Mouse (Mus musculus) stomach, embryonic 15.5 days (tissue): ENCODE measurements around the gene Nfkbie. TPM values are rescaled to one million over a fixed set of nuclear protein-coding genes. Genes with fewer than 3 reads are reported as not detected.

Source experiments
- ATAC-seq: fragments of 200-750 bp; cut with Nextera tagmentation; 2 replicates; pipeline ENCODE4 v1.8.0; 2017; ENCODE audit warnings: low read depth, moderate number of reproducible peaks, moderate TSS enrichment; ENCODE audit not compliant: insufficient read depth, low FRiP score
- H3K27ac ChIP-seq: fragments of 300-500 bp; sonication (generic); 2 replicates; pipeline ENCODE4 v1.5.1; 2015; ENCODE audit warnings: mild to moderate bottlenecking, inconsistent platforms
- H3K27me3 ChIP-seq: fragments of 300-500 bp; sonication (generic); replicated peaks from 2 replicates; pipeline ENCODE4 v1.6.1; 2015; ENCODE audit warnings: inconsistent platforms
- H3K36me3 ChIP-seq: fragments of 300-500 bp; sonication (generic); 2 replicates; pipeline ENCODE4 v1.6.1; 2015; ENCODE audit warnings: inconsistent platforms
- H3K4me1 ChIP-seq: fragments of 300-500 bp; sonication (generic); 2 replicates; pipeline ENCODE4 v1.6.1; 2015; ENCODE audit warnings: inconsistent platforms
- H3K4me2 ChIP-seq: fragments of 300-500 bp; sonication (generic); 2 replicates; pipeline ENCODE4 v1.6.1; 2015; ENCODE audit warnings: mild to moderate bottlenecking, inconsistent platforms
- H3K4me3 ChIP-seq: fragments of 300-500 bp; sonication (generic); replicated peaks from 2 replicates; pipeline ENCODE4 v1.5.1; 2015; ENCODE audit warnings: inconsistent platforms
- H3K9ac ChIP-seq: fragments of 300-500 bp; sonication (generic); 2 replicates; pipeline ENCODE4 v1.6.1; 2015; ENCODE audit warnings: inconsistent platforms
- H3K9me3 ChIP-seq: fragments of 300-500 bp; sonication (generic); 2 replicates; pipeline ENCODE4 v1.6.1; 2016; ENCODE audit warnings: inconsistent platforms
- WGBS: fragments of 180-500 bp; shearing (Covaris S2); methylation state at CpG from one replicate; pipeline ENCODE4 v1.1.7; 2015; 5-methylcytosine and 5-hydroxymethylcytosine counted together
- polyA plus RNA-seq: library from polyadenylated mRNA; unstranded; fragments of >200 nt; fragmentation: Nextera tagmentation; extraction: Ambion mirVana; gene quantifications from 2 replicates; pipeline ENCODE4 v1.2.1, GENCODE M21; 2015

Nfkbie gene
- polyA plus RNA-seq, 1 experiment from 2014 or later: 4.4 TPM

DNA sequence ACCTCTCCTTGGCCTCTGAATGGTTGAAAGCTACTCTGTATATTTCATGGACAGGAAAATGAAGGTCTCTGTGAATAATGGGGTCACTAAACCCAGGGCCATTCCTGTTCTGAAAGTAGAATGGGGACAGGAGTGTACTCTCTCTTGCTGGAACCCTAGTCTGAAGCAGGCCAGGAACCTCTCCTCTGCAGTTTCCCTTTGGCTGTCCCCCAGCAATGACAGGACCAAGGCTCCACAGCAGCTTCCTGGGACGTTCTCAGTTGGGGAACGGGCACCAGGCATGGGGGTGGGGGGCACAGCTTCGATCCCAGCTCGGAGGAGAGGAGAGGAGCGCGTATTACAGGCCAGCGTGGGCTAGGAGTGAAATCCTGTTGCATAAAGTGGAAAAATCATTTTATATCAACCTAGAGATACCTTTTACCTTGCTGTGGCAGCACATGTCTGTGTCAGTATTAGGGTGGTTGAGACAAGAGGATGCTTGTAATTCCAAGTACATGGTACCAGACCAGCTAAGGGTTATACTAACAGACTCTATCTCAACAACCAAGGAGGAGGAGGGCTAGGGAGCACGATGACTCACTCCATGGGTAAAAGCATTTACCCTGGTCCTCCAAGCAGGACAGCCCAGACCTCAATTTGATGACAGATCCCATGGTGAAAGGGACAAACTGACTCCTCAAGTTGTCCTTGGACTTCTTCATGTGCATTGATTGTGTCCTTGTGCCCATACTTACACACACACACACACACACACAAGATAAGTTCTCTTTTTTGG, 19.8 kb downstream of the Nfkbie start:
- H3K9ac ChIP-seq: no peak overlapping the region
- no peaks in the 10 kb centered on the region for H3K9me3 ChIP-seq
- H3K27ac ChIP-seq: peak overlapping the region; percentile 99
- peaks cover 26% of the 10 kb centered on the region for H3K4me1 ChIP-seq
- no peak overlapping the region for H3K4me3 ChIP-seq
- H3K4me2 ChIP-seq: peak overlapping the region; percentile 84; the same call in 1 of the 2 replicates
- WGBS: 84% methylated on average over 8 of the region's 8 CpGs
- no peaks in the 10 kb centered on the region for H3K27me3 ChIP-seq
- no peak for ATAC-seq
- peaks cover 15% of the 10 kb centered on the region for H3K36me3 ChIP-seq

DNA sequence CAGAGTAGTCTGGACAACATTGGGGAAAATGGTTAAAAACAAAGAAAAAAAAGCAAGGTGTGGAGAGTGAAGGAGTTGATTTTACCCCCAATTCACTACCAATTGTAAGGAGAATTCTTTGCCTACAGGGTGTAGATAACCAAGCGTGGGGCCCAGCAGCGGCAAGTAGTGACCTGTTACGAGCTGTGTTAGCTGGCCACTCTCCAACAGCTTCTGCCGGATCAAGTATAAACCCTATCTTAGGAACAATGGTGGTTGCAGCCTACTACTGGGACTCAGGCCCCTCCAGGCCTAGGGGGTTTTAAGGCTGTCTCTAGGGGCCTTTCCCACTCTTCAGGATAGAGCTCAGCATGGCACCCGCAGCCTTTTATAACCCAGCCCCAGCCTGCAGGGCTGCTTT, 22.7 kb downstream of the Nfkbie start:
- Histone ChIP-seq H3K9ac (no peak overlapping the region), H3K27ac (peak overlapping the region; percentile 83), H3K36me3 (no peaks in the 10 kb centered on the region), H3K4me2 (no peak overlapping the region), H3K4me1 (peaks cover 24% of the 10 kb centered on the region), H3K9me3 (no peaks in the 10 kb centered on the region), H3K27me3 (no peaks in the 10 kb centered on the region), H3K4me3 (no peak overlapping the region)
- WGBS: 53% methylated on average over 5 of the region's 5 CpGs
- no peak for ATAC-seq

DNA sequence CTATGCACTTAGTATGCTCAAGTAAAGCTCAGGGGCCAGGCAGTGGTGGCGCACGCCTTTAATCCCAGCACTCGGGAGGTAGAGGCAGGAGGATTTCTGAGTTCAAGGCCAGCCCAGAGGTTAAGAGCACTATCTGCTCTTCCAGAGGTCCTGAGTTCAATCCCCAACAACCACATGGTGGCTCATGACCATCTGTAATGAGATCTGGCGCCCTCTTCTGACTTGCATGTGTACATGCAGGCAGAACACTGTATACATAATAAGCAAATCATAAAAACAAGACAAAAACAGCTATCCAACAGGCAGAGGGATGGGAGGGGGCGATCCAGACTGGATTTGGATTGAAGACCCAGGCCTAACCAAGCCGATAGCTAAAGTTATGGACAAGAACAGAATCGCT, 23.3 kb downstream of the Nfkbie start:
- H3K4me3 ChIP-seq: no peak overlapping the region
- H3K27me3 ChIP-seq: no peaks in the 10 kb centered on the region
- ATAC-seq: no peak
- peak overlapping the region; percentile 83 for H3K27ac ChIP-seq
- H3K36me3 ChIP-seq: no peaks in the 10 kb centered on the region
- WGBS: 68% methylated on average over 7 of the region's 7 CpGs
- no peak overlapping the region for H3K9ac ChIP-seq
- H3K4me1 ChIP-seq: peaks cover 24% of the 10 kb centered on the region
- no peak overlapping the region for H3K4me2 ChIP-seq
- H3K9me3 ChIP-seq: no peaks in the 10 kb centered on the region

DNA sequence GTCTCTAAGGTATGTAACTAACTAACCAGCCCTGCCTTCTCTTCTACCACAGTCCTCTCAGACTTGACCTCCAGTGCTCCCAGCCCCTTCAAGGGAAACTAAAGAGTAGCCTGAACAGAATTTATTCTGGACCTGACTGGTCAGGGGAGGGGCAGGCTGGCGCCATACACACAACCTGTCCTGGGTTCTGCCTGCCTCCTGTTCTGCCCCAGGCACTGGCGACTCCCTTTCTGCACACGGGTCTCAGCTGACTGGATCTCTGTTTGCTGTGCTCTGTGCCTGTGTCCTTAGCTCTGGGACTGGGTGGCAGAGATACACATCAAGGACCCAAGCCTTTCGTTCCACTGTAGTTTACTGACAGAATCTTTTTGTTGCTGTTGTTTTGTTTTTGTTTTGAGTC, 24.1 kb downstream of the Nfkbie start:
- no peak overlapping the region for H3K27ac ChIP-seq
- H3K9ac ChIP-seq: no peak overlapping the region
- no peaks in the 10 kb centered on the region for H3K27me3 ChIP-seq
- no peak overlapping the region for H3K4me3 ChIP-seq
- H3K4me1 ChIP-seq: peaks cover 26% of the 10 kb centered on the region
- no peak for ATAC-seq
- H3K9me3 ChIP-seq: no peaks in the 10 kb centered on the region
- no peaks in the 10 kb centered on the region for H3K36me3 ChIP-seq
- no peak overlapping the region for H3K4me2 ChIP-seq
- WGBS: 78% methylated on average over 4 of the region's 4 CpGs

DNA sequence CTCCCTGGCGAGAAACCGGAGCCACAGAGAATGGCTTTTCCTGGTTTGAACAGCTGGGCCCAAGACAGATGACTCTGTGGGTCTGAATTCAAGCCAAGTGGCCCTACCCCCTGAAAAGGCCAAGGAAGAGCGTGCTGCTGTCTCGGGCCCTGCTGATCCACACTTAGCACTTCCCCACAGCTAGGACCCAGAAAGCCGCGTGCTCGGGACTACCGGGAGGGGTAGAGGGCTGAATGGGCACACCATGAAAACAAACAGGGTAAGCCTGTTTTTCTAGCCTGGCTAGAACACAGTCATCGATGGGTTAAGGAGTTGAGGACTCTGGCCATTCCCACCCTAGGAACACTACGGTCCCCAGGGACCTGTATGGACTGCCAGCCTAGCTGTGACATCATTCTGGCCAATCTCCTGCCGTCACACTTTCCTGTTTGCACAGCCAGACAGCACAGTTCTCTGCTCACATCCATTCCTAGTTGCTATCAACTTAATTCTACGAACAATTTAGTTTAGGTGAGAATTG, 25.5 kb downstream of the Nfkbie start:
- H3K4me1 ChIP-seq: peaks cover 33% of the 10 kb centered on the region
- H3K36me3 ChIP-seq: no peaks in the 10 kb centered on the region
- H3K27ac ChIP-seq: peak overlapping the region; percentile 67
- no peaks in the 10 kb centered on the region for H3K9me3 ChIP-seq
- H3K27me3 ChIP-seq: no peaks in the 10 kb centered on the region
- peak; percentile 29; the same call in 1 of the 2 replicates for ATAC-seq
- no peak overlapping the region for H3K4me3 ChIP-seq
- H3K9ac ChIP-seq: no peak overlapping the region
- WGBS: 26% methylated on average over 12 of the region's 12 CpGs
- H3K4me2 ChIP-seq: no peak overlapping the region

DNA sequence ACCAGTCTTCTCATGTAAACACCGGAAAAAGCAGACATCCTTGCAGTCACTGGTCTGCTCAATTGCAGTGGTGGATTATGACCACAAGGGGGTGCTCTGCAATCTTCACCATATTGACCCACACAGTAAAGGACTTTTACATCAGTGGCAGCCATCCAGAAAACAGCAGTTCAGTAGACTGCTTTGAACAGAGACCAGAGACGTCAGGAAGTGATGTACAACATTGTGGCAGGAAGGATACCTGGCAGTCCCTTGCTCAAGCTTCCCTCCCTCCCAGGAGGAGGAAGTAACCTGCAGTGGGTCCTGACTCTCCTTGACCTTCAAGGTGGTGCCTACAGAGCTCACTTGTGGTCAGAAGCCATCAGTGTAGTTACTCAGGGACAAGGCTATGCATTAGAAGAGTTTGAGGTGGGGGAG, 26.1 kb downstream of the Nfkbie start:
- H3K9ac ChIP-seq: no peak overlapping the region
- H3K4me3 ChIP-seq: no peak overlapping the region
- no peak for ATAC-seq
- H3K36me3 ChIP-seq: no peaks in the 10 kb centered on the region
- no peak overlapping the region for H3K4me2 ChIP-seq
- peak overlapping the region; percentile 67 for H3K27ac ChIP-seq
- no peaks in the 10 kb centered on the region for H3K9me3 ChIP-seq
- WGBS: 3% methylated on average over 2 of the region's 2 CpGs
- H3K4me1 ChIP-seq: peaks cover 35% of the 10 kb centered on the region
- no peaks in the 10 kb centered on the region for H3K27me3 ChIP-seq

DNA sequence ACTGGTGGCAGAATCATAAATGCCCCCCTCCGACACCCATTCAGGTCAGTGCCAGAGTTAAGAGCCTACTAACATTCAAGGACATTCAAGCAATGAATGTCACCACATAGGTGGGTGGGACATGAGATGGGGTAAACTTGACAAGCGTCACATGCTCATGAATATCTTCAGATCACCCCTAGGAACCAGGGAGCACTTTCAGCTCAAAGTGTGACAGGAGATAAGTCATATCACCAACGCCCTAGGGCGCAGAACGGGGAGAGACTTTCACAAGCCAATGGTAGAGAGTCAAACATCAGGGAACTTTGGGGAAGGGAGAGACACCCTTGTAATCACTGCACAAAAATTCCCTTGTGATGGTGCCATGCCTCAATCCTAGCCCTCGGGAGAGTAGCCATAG, 26.7 kb downstream of the Nfkbie start:
- H3K27ac ChIP-seq: no peak overlapping the region
- H3K4me2 ChIP-seq: no peak overlapping the region
- H3K36me3 ChIP-seq: 0 out of 2 replicates have a peak, but pooled peaks cover 3% of the 10 kb centered on the region
- no peak overlapping the region for H3K4me3 ChIP-seq
- H3K9me3 ChIP-seq: no peaks in the 10 kb centered on the region
- WGBS: 86% methylated on average over 6 of the region's 6 CpGs
- H3K4me1 ChIP-seq: peaks cover 35% of the 10 kb centered on the region
- H3K9ac ChIP-seq: no peak overlapping the region
- ATAC-seq: no peak
- H3K27me3 ChIP-seq: no peaks in the 10 kb centered on the region

DNA sequence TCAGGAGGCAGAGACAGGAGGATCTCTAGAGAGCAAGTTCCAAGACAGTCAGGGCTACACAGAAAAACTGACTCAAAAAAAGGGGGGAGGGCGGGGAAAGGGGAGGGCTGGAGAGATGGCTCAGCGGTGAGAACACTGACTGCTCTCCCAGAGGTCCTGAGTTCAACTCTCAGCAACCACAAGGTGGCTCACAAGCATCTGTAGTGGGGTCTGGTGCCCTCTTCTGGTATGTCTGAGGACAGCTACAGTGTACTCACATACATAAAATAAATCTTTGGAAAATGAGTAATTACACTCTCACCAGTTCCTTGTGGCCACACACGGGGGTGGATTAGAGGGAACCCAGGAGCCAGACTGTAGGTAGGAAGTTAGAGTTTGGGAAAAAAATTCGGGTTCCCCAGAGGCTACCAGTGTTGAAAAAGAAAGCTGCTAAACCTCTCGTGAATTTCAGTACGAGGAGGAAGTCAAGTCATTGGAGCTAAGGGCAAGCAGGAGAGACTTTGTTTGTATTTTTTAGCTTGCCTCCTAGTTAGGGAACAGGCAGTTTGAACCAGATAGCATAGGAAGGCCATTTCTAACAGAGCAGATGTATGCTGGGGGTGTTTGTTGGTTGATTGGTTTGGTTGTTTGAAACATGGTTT, 27.3 kb downstream of the Nfkbie start:
- 0 out of 2 replicates have a peak, but pooled peaks cover 7% of the 10 kb centered on the region for H3K36me3 ChIP-seq
- H3K4me2 ChIP-seq: no peak overlapping the region
- H3K27me3 ChIP-seq: no peaks in the 10 kb centered on the region
- no peak for ATAC-seq
- WGBS: 53% methylated on average over 6 of the region's 6 CpGs
- peak overlapping the region; percentile 0; the same call in 1 of the 2 replicates for H3K27ac ChIP-seq
- H3K9ac ChIP-seq: no peak overlapping the region
- H3K9me3 ChIP-seq: no peaks in the 10 kb centered on the region
- H3K4me3 ChIP-seq: no peak overlapping the region
- H3K4me1 ChIP-seq: peaks cover 33% of the 10 kb centered on the region

DNA sequence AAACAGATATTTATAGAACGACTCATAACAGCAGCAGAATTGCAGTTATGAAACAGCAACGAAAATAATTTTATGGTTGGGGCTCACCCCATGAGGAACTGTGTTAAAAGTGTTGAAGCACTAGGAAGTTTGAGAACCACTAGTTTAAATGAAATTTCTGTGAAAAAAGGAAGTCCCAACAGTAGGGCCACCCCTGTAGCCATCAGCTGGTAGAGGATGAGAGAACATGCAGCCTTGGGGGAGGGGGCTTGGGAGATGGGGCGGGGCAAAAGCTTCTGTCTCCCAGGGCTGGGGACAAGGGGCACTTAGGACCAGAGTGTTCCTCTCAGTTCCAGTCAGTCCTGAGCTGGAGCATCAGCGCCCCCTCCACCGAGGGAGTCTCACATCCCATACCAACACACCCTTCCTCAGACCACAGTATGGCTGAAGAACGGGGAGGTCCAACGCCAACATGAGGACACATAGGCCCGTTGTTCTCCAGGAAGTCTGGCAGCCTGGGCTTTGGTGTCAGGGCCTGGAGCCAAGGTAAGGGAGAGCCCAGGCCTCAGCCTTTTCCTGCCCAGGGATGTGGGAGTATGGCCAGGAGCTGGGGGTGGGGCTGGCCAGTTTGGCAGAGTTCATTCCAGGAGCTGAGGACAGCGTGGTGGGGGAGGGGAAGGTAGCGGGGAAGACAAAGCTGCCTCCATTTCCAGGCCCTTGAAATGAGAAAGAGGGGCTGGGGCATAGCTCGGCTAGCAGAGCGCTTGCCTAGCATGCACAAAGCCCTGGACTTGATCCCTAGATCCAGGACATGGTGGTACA, 28.8 kb downstream of the Nfkbie start:
- H3K4me1 ChIP-seq: peaks cover 33% of the 10 kb centered on the region
- H3K36me3 ChIP-seq: peaks cover 13% of the 10 kb centered on the region; the same call in 1 of the 2 replicates
- ATAC-seq: peak; percentile 48
- 39% methylated on average over 12 of the region's 12 CpGs for WGBS
- peak overlapping the region; percentile 4; the same call in 1 of the 2 replicates for H3K4me2 ChIP-seq
- H3K9me3 ChIP-seq: no peaks in the 10 kb centered on the region
- H3K27me3 ChIP-seq: no peaks in the 10 kb centered on the region
- H3K27ac ChIP-seq: peak overlapping the region; percentile 84
- H3K4me3 ChIP-seq: no peak overlapping the region
- no peak overlapping the region for H3K9ac ChIP-seq

DNA sequence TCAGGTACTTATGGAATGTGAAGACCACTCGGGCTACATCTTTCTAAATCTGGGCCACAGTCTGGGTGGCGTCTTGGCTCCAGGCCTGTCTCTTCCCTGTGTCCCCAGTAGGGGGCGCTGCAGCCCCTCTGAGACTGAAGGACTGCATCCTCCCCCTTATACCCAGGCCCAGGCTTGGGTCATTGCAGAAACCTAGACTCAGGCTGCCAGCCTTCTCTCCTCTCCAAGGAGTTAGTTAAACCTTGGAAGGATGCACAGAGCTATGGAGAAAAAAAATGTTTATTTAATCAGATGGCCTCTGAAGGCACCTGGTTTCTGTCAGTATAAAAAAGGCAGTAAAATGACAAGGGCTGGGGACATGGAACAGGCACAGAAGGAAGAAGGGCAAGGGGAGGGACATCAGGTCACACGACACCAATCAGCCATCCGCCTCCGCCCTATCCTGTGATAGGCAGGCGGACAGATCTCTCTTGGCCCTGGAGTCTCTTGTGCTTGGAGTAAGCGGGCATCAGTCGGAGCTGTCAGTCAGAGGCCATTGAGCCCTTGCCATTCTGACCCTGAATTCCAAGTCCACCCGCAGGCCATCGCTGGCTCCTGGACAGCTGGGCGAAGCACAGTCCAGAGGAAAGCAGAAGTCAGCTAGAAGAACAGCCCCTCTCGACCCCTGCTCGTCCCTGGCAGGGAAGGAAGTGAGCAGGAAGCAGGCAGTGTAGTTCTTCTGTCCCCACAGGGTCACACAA, 29.6 kb downstream of the Nfkbie start:
- peaks cover 14% of the 10 kb centered on the region; the same call in 1 of the 2 replicates for H3K36me3 ChIP-seq
- no peak overlapping the region for H3K4me3 ChIP-seq
- H3K9me3 ChIP-seq: no peaks in the 10 kb centered on the region
- 33% methylated on average over 14 of the region's 14 CpGs for WGBS
- peak overlapping the region; percentile 4; the same call in 1 of the 2 replicates for H3K4me2 ChIP-seq
- peak; percentile 36 for ATAC-seq
- no peak overlapping the region for H3K9ac ChIP-seq
- peak overlapping the region; percentile 84 for H3K27ac ChIP-seq
- no peaks in the 10 kb centered on the region for H3K27me3 ChIP-seq
- H3K4me1 ChIP-seq: peaks cover 33% of the 10 kb centered on the region
